Mouse (Mus musculus): Measurements from ENCODE around the gene Sqstm1.
A peak's percentile ranks its signal among the peaks of the same experiment; 100 is the strongest.

Sqstm1 gene

GRCm38 (mm10) chr11:50211322-50212059 is 864 bp upstream of the Sqstm1 start:
- no peak for DNase-seq (ENCODE audit: extremely low spot score)

GRCm38 (mm10) chr11:50210101-50210504 is 524 bp downstream of the Sqstm1 start:
- DNase-seq (ENCODE audit: extremely low spot score): peak; percentile 93

- no peak for DNase-seq (ENCODE audit: extremely low spot score)
These were observed 2.6 kb downstream of the Sqstm1 start for GRCm38 (mm10) chr11:50208039-50208438.

- no peak for DNase-seq (ENCODE audit: extremely low spot score)
These were observed 3.3 kb downstream of the Sqstm1 start for GRCm38 (mm10) chr11:50207344-50207743.

GRCm38 (mm10) chr11:50206037-50206436 is 4.6 kb downstream of the Sqstm1 start:
- no peak for DNase-seq (ENCODE audit: extremely low spot score)

GRCm38 (mm10) chr11:50205434-50205833 is 5.2 kb downstream of the Sqstm1 start:
- no peak for DNase-seq (ENCODE audit: extremely low spot score)

- DNase-seq (ENCODE audit: extremely low spot score): no peak
These were observed 7.3 kb downstream of the Sqstm1 start for GRCm38 (mm10) chr11:50203302-50203827.

- DNase-seq (ENCODE audit: extremely low spot score): no peak
These were observed 9.0 kb downstream of the Sqstm1 start for GRCm38 (mm10) chr11:50201590-50201989.

- DNase-seq (ENCODE audit: extremely low spot score): no peak
These were observed 10.0 kb downstream of the Sqstm1 start for GRCm38 (mm10) chr11:50200613-50201012.

GRCm38 (mm10) chr11:50198916-50199315 is 11.7 kb downstream of the Sqstm1 start:
- DNase-seq (ENCODE audit: extremely low spot score): no peak

- DNase-seq (ENCODE audit: extremely low spot score): no peak
These were observed 12.3 kb downstream of the Sqstm1 start for GRCm38 (mm10) chr11:50198219-50198846.

- no peak for DNase-seq (ENCODE audit: extremely low spot score)
These were observed 13.1 kb downstream of the Sqstm1 start for GRCm38 (mm10) chr11:50197500-50197899.

- no peak for DNase-seq (ENCODE audit: extremely low spot score)
These were observed 15.8 kb downstream of the Sqstm1 start for GRCm38 (mm10) chr11:50194793-50195192.

GRCm38 (mm10) chr11:50194070-50194469 is 16.6 kb downstream of the Sqstm1 start:
- no peak for DNase-seq (ENCODE audit: extremely low spot score)

GRCm38 (mm10) chr11:50192278-50192677 is 18.3 kb downstream of the Sqstm1 start:
- DNase-seq (ENCODE audit: extremely low spot score): no peak

GRCm38 (mm10) chr11:50190362-50190761 is 20.3 kb downstream of the Sqstm1 start:
- no peak for DNase-seq (ENCODE audit: extremely low spot score)

GRCm38 (mm10) chr11:50188682-50189081 is 21.9 kb downstream of the Sqstm1 start:
- DNase-seq (ENCODE audit: extremely low spot score): no peak

- DNase-seq (ENCODE audit: extremely low spot score): no peak
These were observed 25.8 kb downstream of the Sqstm1 start for GRCm38 (mm10) chr11:50184788-50185187.

- DNase-seq (ENCODE audit: extremely low spot score): no peak
These were observed 27.9 kb downstream of the Sqstm1 start for GRCm38 (mm10) chr11:50182702-50183101.

GRCm38 (mm10) chr11:50180478-50181231 is 30.0 kb downstream of the Sqstm1 start:
- no peak for DNase-seq (ENCODE audit: extremely low spot score)

GRCm38 (mm10) chr11:50178532-50179488 is 31.8 kb downstream of the Sqstm1 start:
- DNase-seq (ENCODE audit: extremely low spot score): no peak
